Mouse (Mus musculus) layer of hippocampus, adult 11-12 months (tissue): ENCODE measurements around the gene Spag7.

Experiments used
- DNase-seq: peaks from one replicate; pipeline ENCODE4 v3.0.0; 2022; ENCODE audit warnings: low spot score

Gene Spag7

DNA sequence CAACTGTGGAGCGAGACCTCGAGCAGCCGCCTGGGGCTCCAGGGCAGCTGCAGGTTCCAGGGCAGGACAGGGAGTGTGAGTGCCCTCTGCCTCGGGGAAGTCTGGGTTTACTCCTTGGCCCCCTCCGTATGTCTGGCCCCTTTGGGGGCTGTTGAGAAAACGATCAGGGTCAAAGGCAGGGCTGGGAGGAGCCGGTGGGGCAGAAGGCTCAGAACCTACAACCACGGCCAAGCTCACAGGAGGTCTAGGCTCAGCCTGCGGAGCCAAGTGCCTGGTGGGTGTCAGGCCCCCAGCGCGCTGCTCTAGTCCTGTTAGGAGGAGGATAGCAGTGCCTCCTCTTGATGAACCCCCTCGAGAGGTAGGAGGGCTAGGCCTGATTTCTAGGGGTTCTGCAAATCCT lies 12.0 kb upstream of the Spag7 start:
- no peak for DNase-seq

DNA sequence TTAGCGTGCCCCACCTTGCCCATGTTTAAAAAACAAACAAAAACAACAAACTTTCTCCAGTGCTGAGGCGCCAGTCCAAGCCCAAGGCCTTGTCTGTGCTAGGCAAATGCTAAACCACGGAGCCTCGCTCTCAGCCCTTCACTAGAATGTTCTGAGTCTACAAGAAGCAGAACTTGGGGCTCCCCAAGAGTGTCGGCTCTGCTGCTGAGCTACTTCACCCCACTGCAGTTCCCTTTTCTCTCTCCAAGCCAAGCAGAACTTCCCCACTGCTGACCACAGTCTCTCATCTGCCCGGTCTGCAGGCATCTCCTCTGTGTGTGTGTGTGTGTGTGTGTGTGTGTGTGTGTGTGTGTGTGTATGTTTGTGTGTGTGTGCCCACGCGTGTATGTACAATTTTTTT lies 10.7 kb upstream of the Spag7 start:
- peak; percentile 52 for DNase-seq

DNA sequence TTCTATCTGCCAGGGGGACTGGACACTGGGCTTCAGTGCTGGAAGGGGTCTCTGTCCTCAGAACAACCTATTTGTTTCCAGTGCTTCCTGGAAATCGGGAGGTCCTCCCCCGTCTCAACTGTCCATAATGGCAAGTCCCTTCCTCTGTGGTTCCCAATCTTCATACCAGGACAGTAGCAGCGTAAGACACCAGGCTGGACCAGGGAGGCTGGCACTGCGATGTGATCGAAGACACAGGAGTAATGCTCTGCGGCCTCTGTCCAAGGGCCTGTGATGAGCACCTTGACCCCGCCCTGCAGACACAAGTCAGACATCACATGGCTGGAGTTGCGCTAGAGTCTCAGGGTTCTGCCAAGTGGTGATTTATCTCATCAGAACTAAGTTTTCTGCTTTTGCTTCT lies 10.1 kb upstream of the Spag7 start:
- no peak for DNase-seq

- DNase-seq, result no peak
Observed at GRCm38 (mm10) chr11:70678576-70678975, 9.4 kb upstream of the Spag7 start.

DNA sequence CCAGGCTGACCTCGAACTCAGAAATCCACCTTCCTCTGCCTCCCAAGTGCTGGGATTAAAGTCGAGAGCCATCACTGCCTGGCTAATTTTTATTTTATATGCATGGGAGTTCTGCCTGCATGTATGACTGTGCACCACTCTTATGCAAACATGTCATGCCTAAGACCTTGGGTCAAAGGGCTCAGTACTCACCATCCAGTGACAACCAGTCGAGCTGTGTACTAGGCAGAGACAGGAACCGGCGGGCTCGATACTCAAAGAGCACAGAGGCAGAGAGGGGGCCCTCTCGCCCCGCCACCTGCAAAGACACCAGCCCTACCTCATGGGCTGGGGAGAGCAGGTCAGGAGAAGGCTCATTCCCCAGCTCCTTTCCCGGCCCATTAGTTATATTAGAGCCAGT lies 8.9 kb upstream of the Spag7 start:
- no peak for DNase-seq

- no peak for DNase-seq
Observed at GRCm38 (mm10) chr11:70674501-70674900, 5.3 kb upstream of the Spag7 start.

- DNase-seq, result no peak
Observed at GRCm38 (mm10) chr11:70674014-70674413, 4.8 kb upstream of the Spag7 start.

GRCm38 (mm10) chr11:70671333-70672047 lies 2.3 kb upstream of the Spag7 start:
- no peak for DNase-seq

- DNase-seq, result no peak
Observed at GRCm38 (mm10) chr11:70670483-70670882, 1.3 kb upstream of the Spag7 start.

DNA sequence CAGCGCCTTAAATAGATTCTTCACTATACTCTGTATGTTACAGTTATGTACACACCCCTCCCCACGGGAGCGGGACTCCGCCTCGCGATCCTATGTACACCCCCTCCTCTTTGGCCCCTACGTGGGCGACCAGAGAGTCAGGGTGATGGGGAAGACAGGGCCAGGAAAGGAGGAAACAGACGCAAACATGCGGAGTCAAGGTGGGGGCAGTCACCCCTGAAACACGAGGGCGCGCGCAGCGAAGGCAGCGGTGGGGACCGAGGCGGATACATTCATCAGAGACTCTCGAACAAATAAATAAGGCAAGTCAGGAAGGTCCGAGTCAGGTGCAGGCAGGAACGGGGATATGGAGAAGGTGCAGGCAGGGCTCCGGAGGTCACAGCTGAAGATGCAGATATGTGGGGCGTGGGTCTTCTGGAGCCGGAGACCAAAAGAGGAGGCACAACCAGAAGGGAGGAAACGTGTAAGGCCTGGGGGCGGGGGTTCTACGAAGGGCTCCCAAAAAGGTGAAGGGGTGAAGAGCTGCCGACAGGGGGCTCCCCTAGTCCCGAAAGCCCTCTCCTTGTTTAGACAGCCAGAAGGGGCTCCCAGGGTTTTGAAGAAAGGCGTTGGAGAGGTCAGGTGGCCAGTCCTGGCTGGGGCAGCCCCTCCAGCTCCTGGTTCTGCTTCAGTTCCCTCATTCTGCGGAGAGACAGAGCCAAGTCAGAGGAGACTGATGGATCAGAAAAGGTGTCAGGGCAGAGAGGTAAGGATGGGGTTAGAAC lies 548 bp upstream of the Spag7 start:
- peak; percentile 82 for DNase-seq

DNA sequence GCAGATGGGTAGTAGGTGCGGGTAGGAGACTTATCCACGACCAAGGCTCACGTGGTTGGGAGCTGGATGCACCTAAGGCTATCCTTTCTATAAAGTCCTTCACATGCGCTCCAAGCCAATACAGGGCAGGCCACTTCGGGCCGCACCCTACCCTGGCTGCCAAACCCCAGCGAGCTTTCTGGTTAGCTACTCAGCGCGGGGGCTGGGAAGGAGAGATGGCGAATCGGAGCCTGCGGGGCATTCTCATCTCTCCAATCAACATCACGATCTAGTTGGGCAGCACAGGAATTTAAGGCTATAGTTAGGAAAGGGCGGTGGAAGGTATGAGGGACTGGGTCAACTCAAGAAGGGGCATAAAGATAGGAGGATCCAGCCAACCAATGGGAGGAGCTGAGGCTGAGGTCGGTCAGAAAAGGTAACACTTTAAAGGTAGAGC lies 863 bp downstream of the Spag7 start:
- DNase-seq, result no peak

DNA sequence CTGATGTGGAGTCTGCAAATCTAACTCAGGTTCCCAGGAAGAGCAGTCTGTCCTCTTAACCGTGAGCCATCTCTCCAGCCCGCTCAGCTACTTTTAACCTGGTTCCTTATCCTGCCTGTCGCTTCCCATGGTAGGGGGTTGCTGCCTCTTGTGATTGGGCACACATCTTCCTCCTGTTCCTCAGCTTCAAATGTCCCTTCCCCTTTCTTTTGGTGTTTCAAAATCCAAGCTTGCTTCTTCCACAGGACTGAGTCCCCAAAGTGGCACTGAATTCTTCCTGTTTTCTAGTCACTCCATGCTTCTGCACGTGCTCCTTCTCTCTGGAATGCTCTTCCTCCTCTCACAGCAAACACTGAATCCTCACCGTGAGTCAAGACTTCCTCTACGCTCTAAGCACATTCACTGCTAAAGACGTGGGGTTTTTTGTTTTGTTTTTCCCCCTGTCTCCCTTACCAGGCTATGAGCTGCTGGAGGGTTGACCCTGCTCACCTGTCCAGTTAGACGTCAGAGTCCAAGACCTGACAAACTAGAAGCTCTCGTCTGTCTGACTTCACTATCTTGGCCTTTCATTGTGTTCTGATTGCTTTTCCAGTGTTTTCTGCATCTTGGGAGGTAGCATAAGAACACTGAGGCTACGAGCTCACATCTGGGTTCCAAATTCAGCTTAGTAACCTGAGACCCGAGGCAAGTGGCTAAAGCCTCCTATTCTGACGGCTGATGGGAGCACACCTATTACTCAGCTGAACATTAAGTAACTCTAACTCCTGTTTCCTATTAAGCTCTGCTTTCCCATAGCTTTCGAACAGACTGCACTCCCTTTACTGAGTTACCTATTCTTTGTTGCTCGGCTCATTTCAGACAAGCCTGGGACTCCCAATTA lies 1.7 kb downstream of the Spag7 start:
- no peak for DNase-seq

DNA sequence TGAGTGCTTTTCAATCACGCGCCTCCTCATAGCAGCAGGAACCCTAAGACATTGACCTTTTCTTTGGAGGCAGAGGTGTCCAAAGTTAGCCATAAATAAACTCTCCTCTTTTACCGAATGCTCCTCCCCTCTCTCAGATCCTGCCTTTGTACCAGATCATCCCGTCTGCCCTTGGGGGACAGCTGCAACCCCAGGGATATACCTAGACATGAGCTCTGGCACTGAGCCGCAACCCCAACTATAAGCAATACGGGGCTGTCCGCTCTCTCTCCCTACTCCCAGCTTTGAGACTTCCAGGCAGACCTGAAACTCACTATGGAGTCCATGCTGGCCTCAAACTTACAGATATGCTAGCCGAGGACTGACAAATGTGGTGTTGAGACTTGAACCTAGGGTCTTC lies 2.5 kb downstream of the Spag7 start:
- no peak for DNase-seq

DNA sequence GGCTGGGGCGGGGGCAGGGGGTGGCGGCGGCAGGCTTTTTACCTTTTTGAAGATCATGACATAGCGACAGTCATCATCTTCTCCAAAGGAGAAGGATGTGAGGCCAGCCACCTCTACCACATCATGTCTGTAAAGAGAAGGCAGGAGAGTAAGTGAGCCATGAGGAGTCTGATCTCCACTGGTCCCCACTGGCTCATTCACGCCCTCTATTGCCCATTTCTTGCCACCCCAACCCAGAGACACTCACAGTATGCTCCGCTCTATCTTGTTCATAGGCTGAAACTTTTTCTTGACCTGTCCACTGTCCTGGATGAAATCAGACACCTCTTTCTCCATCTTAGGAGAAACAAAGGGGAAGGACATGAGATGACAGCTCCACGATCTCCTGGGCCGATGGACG lies 4.5 kb downstream of the Spag7 start:
- DNase-seq, result no peak

- DNase-seq, result no peak
Observed at GRCm38 (mm10) chr11:70663957-70664356, 5.3 kb downstream of the Spag7 start.

DNA sequence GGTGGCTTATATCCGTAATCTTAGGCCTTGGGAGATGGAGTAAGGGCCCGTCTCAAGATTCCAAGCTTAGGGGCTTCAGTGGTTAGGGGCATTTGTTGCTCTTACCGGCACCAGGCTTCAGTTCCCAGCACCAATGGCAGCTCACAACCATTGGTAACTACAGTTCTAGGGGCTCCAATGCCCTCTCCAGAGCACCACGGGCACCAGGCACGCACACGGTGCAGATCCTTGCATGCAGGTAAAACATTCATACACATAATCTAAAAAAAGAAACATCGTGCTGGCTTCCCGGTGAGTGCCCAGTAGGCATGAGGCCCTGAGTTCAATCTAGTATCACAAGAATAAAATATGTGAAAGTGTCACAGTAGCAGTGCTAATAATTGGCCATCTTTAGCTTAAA lies 6.1 kb downstream of the Spag7 start:
- no peak for DNase-seq

DNA sequence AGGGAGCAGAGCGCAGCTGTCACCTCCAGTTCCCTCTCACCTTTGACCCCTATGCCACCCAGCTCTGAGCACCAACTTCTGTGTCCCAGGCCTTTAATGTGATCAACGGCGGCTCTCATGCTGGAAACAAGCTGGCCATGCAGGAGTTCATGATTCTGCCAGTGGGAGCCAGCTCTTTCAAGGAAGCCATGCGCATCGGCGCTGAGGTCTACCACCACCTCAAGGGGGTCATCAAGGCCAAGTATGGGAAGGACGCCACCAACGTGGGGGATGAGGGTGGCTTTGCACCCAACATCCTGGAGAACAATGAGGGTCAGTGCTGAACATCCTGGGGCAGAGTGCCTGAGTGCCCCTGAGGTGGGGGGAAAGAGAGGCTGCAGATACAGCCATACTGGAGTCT lies 8.6 kb downstream of the Spag7 start:
- no peak for DNase-seq

GRCm38 (mm10) chr11:70658942-70659341 lies 10.3 kb downstream of the Spag7 start:
- DNase-seq, result no peak

DNA sequence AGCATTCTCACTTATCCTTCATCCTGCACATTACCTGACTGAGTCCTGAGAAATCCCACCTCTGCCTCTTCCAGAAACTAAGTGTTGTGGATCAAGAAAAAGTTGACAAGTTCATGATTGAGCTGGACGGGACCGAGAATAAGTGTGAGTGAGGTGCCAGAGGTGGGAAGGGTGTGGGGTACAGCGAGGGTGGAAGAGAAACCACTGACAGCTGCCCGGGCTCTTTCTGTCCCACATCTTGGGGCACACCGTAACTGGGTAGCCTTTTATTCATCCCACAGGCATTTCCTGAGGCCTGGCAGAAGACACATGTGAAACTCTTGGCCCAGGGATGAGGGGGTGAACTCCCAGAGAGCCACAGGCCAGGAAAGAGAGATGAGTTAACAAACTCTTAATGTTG lies 10.7 kb downstream of the Spag7 start:
- no peak for DNase-seq

GRCm38 (mm10) chr11:70657991-70658390 lies 11.2 kb downstream of the Spag7 start:
- DNase-seq, result no peak

DNA sequence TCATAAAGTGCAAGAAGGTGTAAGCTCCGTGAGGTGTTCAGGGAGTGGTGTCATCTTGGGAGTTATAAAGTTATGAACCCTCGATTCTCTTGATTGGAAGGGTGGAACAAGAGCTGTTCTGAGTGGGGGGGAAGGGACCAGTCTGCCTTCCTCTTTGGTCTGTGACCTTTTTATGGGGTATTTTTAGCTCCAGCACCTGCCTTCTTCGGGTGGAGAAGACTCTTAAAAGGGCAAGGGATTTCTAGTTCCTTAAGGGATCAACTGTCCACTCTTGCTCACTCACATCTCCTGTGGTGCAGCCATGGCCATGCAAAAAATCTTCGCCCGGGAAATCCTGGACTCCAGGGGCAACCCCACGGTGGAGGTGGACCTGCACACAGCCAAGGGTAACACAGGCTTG lies 11.6 kb downstream of the Spag7 start:
- DNase-seq, result no peak

- no peak for DNase-seq
Observed at GRCm38 (mm10) chr11:70656964-70657363, 12.3 kb downstream of the Spag7 start, which contains the start of gene Eno3. Eno3 (plus strand) TSS chr11:70657202.
